Mouse (Mus musculus) embryonic facial prominence, embryonic 10.5 days (tissue): Measurements from ENCODE around the gene Pabpc4l. TPM values are rescaled to one million over a fixed set of nuclear protein-coding genes. Genes with fewer than 3 reads are reported as not detected.
"Not testable (repeated sequence)": the region's sequence is repeated elsewhere in the genome, so short reads cannot be mapped to it uniquely, and the experiment has no call there.

Source experiments
- DNase-seq: peaks from one replicate; pipeline ENCODE4 v3.0.0-alpha.2; 2017; ENCODE audit warnings: low spot score
- H3K27ac ChIP-seq: fragments of 300-500 bp; sonication (generic); replicated peaks from 2 replicates; pipeline ENCODE4 v1.5.1; 2016; ENCODE audit warnings: mild to moderate bottlenecking
- H3K27me3 ChIP-seq: fragments of 300-500 bp; sonication (generic); replicated peaks from 2 replicates; pipeline ENCODE4 v1.6.1; 2016; ENCODE audit warnings: low read depth, mild to moderate bottlenecking; ENCODE audit not compliant: poor library complexity, severe bottlenecking
- H3K36me3 ChIP-seq: fragments of 300-500 bp; sonication (generic); replicated peaks from 2 replicates; pipeline ENCODE4 v1.6.1; 2016; ENCODE audit warnings: mild to moderate bottlenecking, moderate library complexity
- H3K4me1 ChIP-seq: fragments of 300-500 bp; sonication (generic); 2 replicates; pipeline ENCODE4 v1.6.1; 2016
- H3K4me3 ChIP-seq: fragments of 300-500 bp; sonication (generic); 2 replicates; pipeline ENCODE4 v1.5.1; 2016; ENCODE audit warnings: mild to moderate bottlenecking, moderate library complexity
- H3K9me3 ChIP-seq: fragments of 300-500 bp; sonication (generic); 2 replicates; pipeline ENCODE4 v1.6.1; 2016; ENCODE audit warnings: mild to moderate bottlenecking
- WGBS: fragments of 180-500 bp; shearing (Covaris S2); methylation state at CpG from one replicate; pipeline ENCODE4 v1.1.7; 2016; 5-methylcytosine and 5-hydroxymethylcytosine counted together
- polyA plus RNA-seq: library from polyadenylated mRNA; unstranded; fragments of >200 nt; fragmentation: Nextera tagmentation; extraction: Ambion mirVana; gene quantifications from 2 replicates; pipeline ENCODE4 v1.2.1, GENCODE M21; 2016

Gene Pabpc4l
- 14.5 and 18.7 TPM in 2 replicates for polyA plus RNA-seq

DNA sequence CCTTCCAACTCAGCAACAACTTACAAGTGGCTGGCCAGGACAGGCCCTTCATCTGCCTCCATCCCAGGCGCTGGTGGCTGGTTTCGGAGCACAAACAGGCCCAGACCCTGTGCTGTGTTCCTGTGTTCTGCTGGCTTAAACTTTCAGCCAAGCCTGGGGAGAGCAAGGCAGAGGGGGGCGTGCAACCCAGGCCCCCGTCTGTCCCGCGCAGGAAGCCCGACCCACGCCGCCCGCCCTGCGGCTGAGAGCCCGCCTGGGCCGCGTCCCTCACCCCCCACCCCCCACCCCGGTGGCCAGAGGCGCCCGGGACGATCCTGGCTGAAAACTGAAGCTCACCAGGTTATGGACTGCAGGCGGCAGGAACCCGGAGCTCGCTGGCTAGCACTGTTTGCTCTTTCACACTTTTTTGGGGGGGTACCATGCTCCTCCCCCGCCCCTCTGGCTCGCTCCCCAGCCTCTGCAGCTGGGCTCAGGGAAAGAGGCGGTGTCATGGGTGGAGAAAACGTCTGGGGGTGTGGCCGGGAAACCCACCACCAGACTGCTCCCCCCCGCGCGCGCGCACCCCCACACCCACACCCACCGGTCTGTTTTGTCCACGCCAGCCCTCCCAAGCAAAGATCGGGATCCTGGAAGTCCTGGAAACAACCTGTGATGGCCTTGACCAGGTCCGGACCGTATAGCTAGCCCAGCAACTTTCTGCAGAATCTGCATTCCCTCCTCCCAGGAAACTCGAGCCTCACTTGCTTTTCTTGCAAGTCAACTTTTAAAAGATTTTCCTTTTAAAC lies at the start of gene Pabpc4l:
Pabpc4l (minus strand) TSS at position 739 of the 785 bp plus-strand sequence.
- Histone ChIP-seq H3K4me3 (peak within 1 kb of the TSS; percentile 74), H3K27me3 (no peaks in the 10 kb centered on the region), H3K4me1 (peaks cover 3% of the 10 kb centered on the region; the same call in 1 of the 2 replicates), H3K9me3 (peaks cover 11% of the 10 kb centered on the region), H3K27ac (peak within 1 kb of the TSS; percentile 96), H3K36me3 (peaks cover 15% of the 10 kb centered on the region)
- WGBS: 1% methylated on average over 37 of the region's 37 CpGs
- peak; percentile 84 for DNase-seq

GRCm38 (mm10) chr3:46490989-46491259 lies 42.9 kb upstream of the Pabpc4l start:
- Histone ChIP-seq H3K4me1 (no peaks in the 10 kb centered on the region), H3K27me3 (no peaks in the 10 kb centered on the region), H3K4me3 (no peak overlapping the region), H3K36me3 (no peaks in the 10 kb centered on the region), H3K9me3 (no peaks in the 10 kb centered on the region), H3K27ac (no peak overlapping the region)
- no peak for DNase-seq
- 77% methylated on average over 5 of the region's 5 CpGs for WGBS

GRCm38 (mm10) chr3:46490132-46490988 lies 42.3 kb upstream of the Pabpc4l start:
- no peak for DNase-seq
- Histone ChIP-seq H3K27ac (no peak overlapping the region), H3K9me3 (no peaks in the 10 kb centered on the region), H3K27me3 (no peaks in the 10 kb centered on the region), H3K4me1 (no peaks in the 10 kb centered on the region), H3K4me3 (no peak overlapping the region), H3K36me3 (no peaks in the 10 kb centered on the region)
- WGBS: 79% methylated on average over 15 of the region's 15 CpGs

- DNase-seq, H3K4me3 ChIP-seq, H3K36me3 ChIP-seq, H3K4me1 ChIP-seq, H3K9me3 ChIP-seq, H3K27ac ChIP-seq, H3K27me3 ChIP-seq: not testable (repeated sequence)
- 55% methylated on average over 1 of the region's 1 CpGs for WGBS
Measured at GRCm38 (mm10) chr3:46486091-46486490, 38.1 kb upstream of the Pabpc4l start.

DNA sequence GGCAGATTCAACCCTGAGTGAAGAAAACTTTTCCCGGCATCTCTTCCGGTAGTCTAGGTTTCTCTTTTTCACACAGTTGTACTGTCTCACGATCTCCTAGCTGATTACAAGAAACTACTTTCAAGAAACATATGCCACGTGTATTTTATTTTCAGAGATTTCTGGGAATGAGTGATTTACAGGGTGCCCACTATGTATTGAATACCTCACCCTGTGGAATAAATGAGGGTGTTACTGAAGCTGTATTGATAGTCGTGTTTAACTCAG lies 180 bp upstream of the Pabpc4l start:
- peaks cover 11% of the 10 kb centered on the region for H3K9me3 ChIP-seq
- peaks cover 15% of the 10 kb centered on the region for H3K36me3 ChIP-seq
- 16% methylated on average over 5 of the region's 5 CpGs for WGBS
- DNase-seq: no peak
- H3K27ac ChIP-seq: peak overlapping the region; percentile 96
- peaks cover 3% of the 10 kb centered on the region; the same call in 1 of the 2 replicates for H3K4me1 ChIP-seq
- H3K4me3 ChIP-seq: peak overlapping the region; percentile 74
- H3K27me3 ChIP-seq: no peaks in the 10 kb centered on the region

DNA sequence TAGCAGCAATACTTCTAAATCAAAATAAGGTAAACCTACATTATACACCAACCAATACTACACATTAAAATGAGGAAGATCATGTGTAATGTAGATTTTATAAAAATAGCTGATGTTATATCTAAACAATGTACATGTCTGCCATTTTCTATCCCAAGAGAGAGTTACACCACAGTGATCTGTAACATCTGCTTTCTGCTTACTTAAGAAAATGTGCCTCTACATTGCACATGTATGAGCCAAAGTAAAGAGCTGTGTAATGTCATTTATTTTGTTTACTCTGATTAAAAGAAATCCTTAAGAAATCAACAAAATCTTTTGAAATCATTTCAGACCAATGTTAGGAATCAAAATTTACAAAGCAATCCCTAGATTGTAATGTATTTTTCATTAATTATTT lies 16.6 kb downstream of the Pabpc4l start:
- H3K27me3 ChIP-seq: no peaks in the 10 kb centered on the region

More for the DNA sequence above, 16.6 kb downstream of the Pabpc4l start:
- H3K36me3 ChIP-seq: no peaks in the 10 kb centered on the region
- no peak overlapping the region for H3K27ac ChIP-seq
- no peak overlapping the region for H3K4me3 ChIP-seq
- no peaks in the 10 kb centered on the region for H3K4me1 ChIP-seq
- H3K9me3 ChIP-seq: no peaks in the 10 kb centered on the region
- no peak for DNase-seq
